Mouse (Mus musculus): ENCODE data around the gene Prkrip1. TPM values are rescaled to one million over a fixed set of nuclear protein-coding genes. Genes with fewer than 3 reads are reported as not detected.

The Prkrip1 gene
- total and polyA plus RNA-seq, 3 experiments, result 45.5 to 94.8 (median 47.7) TPM

DNA sequence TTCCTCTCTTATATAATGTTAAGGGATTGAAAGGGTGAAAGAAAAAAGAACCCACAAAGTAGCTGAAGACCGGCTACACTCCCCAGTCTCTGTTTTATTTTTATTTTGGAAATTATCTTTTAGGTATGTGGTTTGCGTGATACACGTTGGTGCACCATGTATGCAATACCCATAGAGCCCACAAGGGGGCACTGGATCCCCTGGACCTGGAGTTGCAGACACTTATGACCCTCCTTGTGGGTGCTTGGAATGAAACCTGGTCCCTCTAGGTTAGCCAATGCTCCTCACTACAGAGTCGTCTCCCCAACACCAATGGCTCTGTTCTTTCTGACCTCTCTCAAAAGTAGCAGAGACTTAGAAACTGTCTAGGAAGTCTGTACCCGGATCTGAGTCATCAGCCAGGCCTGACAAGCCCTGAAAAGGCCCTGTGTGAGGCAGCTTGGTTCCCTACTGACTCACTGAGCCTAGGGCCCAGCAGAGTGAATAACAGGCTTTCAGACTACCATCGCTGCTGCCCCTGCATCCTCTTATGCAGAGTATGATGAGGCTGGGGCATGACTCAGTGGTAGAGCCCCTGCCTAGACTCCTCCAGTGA, 55.5 kb downstream of the Prkrip1 start:
- H3K27me3 ChIP-seq (replicated peaks), result no peaks in the 10 kb centered on the region
- H3K27ac ChIP-seq (ENCODE audit: insufficient read depth, low read depth), result no peak overlapping the region
- no peaks in the 10 kb centered on the region for H3K79me2 ChIP-seq (replicated peaks; ENCODE audit: control insufficient read depth, extremely low read depth, insufficient read depth, poor library complexity, severe bottlenecking)
- peaks cover 27 to 43% of the 10 kb centered on the region in 2 experiments for H3K36me3 ChIP-seq (replicated peaks in 1 of 2; ENCODE audit: control insufficient read depth in 1 of 2, insufficient read depth in 1 of 2, low read length in 1 of 2)
- H3K4me2 ChIP-seq (ENCODE audit: insufficient read depth, low read depth, poor library complexity, severe bottlenecking), result no peak overlapping the region
- in situ Hi-C loops (cut with MboI; ENCODE audit: low pct_ligation_motif_present, low pct_unique_long_range_greater_than_20kb, low sequenced_read_pairs) (no loop called here), dilution Hi-C loops (cut with MboI; ENCODE audit: extremely low pct_ligation_motif_present, extremely low pct_unique_long_range_greater_than_20kb, low sequenced_read_pairs) (no loop called here)
- H3K9ac ChIP-seq (ENCODE audit: insufficient read depth, low read depth), result no peak overlapping the region
- DNase-seq (ENCODE audit: extremely low read depth), result no peak
- H3K9me3 ChIP-seq (replicated peaks; ENCODE audit: low read length), result peaks cover 7% of the 10 kb centered on the region
- peaks cover 0 to 17% of the 10 kb centered on the region in 2 experiments; a peak in 2 of 4 replicates for H3K4me1 ChIP-seq (ENCODE audit: control insufficient read depth in 1 of 2, insufficient read depth in 2 of 2)
- TF ChIP-seq CTCF (conservative IDR thresholded peaks at IDR 0.05 in 1 of 2, IDR thresholded peaks at IDR 0.05 in 1 of 2; ENCODE audit: low read depth in 2 of 2, low read length in 2 of 2), result peak; percentile 13 to 44; a peak in 2 of 4 replicates
- TF ChIP-seq BHLHE40 (IDR thresholded peaks at IDR 0.05; ENCODE audit: low read depth, low read length), result no peak
- TF ChIP-seq SMC3 (IDR thresholded peaks at IDR 0.05; ENCODE audit: low read depth, low read length), result peak; percentile 22
- TF ChIP-seq JUN (IDR thresholded peaks at IDR 0.05; ENCODE audit: insufficient read depth, low read depth, low read length), result no peak
- no peak for TF ChIP-seq USF2 (conservative IDR thresholded peaks at IDR 0.05; ENCODE audit: low read depth, low read length)
- peak; percentile 10 for TF ChIP-seq RAD21 (IDR thresholded peaks at IDR 0.05; ENCODE audit: low read depth, low read length)
- no peak for TF ChIP-seq SIN3A (IDR thresholded peaks at IDR 0.05; ENCODE audit: low read length)
- no peak for TF ChIP-seq IRF4 (IDR thresholded peaks at IDR 0.05; ENCODE audit: low read depth, low read length)
- no peak for TF ChIP-seq ELF1 (IDR thresholded peaks at IDR 0.05; ENCODE audit: low read depth, low read length)
- no peak for TF ChIP-seq TCF12 (IDR thresholded peaks at IDR 0.05; ENCODE audit: low read depth, low read length)
- no peak for TF ChIP-seq POLR2A (IDR thresholded peaks at IDR 0.05; ENCODE audit: low read depth, low read length)
- no peak for TF ChIP-seq ZMIZ1 (IDR thresholded peaks at IDR 0.05; ENCODE audit: low read depth, low read length)
- no peak for TF ChIP-seq NRF1 (IDR thresholded peaks at IDR 0.05; ENCODE audit: low read depth, low read length)
- TF ChIP-seq USF1 (IDR thresholded peaks at IDR 0.05; ENCODE audit: low read depth, low read length), result no peak
- no peak for TF ChIP-seq MYC (IDR thresholded peaks at IDR 0.05; ENCODE audit: low read depth, low read length)
- no peak for TF ChIP-seq HCFC1 (IDR thresholded peaks at IDR 0.05; ENCODE audit: low read depth, low read length)
- no peak overlapping the region for H3K4me3 ChIP-seq (replicated peaks in 1 of 3; ENCODE audit: low read depth in 2 of 3, low read length in 2 of 3, poor library complexity in 1 of 3)

DNA sequence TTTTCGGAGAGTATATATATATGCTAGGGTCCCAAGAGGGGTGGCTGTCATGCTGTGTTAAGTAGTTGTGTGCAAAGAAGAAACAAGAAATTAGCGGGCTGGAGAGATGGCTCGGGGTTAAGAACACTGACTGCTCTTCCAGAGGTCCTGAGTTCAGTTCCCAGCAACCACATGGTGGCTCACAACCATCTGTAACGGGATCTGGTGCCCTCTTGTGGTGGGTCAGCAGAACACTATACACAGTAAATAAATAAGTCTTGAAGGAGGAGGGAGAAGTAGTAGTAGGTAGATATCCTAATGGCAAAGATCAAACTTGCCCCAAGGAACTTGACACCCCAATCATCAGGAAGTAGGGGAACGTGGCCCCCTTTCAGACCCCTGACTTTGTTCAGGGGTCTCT, 56.0 kb downstream of the Prkrip1 start:
- H3K27me3 ChIP-seq (replicated peaks), result no peaks in the 10 kb centered on the region
- H3K4me3 ChIP-seq (replicated peaks in 1 of 3; ENCODE audit: low read depth in 2 of 3, low read length in 2 of 3, poor library complexity in 1 of 3), result no peak overlapping the region
- H3K4me1 ChIP-seq (ENCODE audit: control insufficient read depth in 1 of 2, insufficient read depth in 2 of 2), result peaks cover 0 to 14% of the 10 kb centered on the region in 2 experiments; a peak in 2 of 4 replicates
- H3K36me3 ChIP-seq (replicated peaks in 1 of 2; ENCODE audit: control insufficient read depth in 1 of 2, insufficient read depth in 1 of 2, low read length in 1 of 2), result peaks cover 27 to 44% of the 10 kb centered on the region in 2 experiments
- dilution Hi-C loops (cut with MboI; ENCODE audit: extremely low pct_ligation_motif_present, extremely low pct_unique_long_range_greater_than_20kb, low sequenced_read_pairs) (no loop called here), in situ Hi-C loops (cut with MboI; ENCODE audit: low pct_ligation_motif_present, low pct_unique_long_range_greater_than_20kb, low sequenced_read_pairs) (no loop called here)
- no peak overlapping the region for H3K9ac ChIP-seq (ENCODE audit: insufficient read depth, low read depth)
- no peak overlapping the region for H3K4me2 ChIP-seq (ENCODE audit: insufficient read depth, low read depth, poor library complexity, severe bottlenecking)
- TF ChIP-seq BHLHE40 (IDR thresholded peaks at IDR 0.05; ENCODE audit: low read depth, low read length) (no peak), CTCF (conservative IDR thresholded peaks at IDR 0.05 in 1 of 2, IDR thresholded peaks at IDR 0.05 in 1 of 2; ENCODE audit: low read depth in 2 of 2, low read length in 2 of 2) (peak in 1 of 2 experiments; percentile 55; a peak in 2 of 4 replicates)
- DNase-seq (ENCODE audit: extremely low read depth), result no peak
- 0 out of 2 replicates have a peak, but pooled peaks cover 2% of the 10 kb centered on the region for H3K79me2 ChIP-seq (replicated peaks; ENCODE audit: control insufficient read depth, extremely low read depth, insufficient read depth, poor library complexity, severe bottlenecking)
- peaks cover 7% of the 10 kb centered on the region for H3K9me3 ChIP-seq (replicated peaks; ENCODE audit: low read length)
- no peak overlapping the region for H3K27ac ChIP-seq (ENCODE audit: insufficient read depth, low read depth)

All from CH12.LX (cell line).